Mouse (Mus musculus) brain, embryonic 14.5 days (tissue): ENCODE results near the gene P2rx5. TPM values are rescaled to one million over a fixed set of nuclear protein-coding genes. Genes with fewer than 3 reads are reported as not detected.

Experiments used
- DNase-seq: peaks from one replicate; pipeline ENCODE4 v3.0.0-alpha.2; 2011; ENCODE audit warnings: low read depth
- CTCF ChIP-seq: fragments of 200-500 bp; IDR thresholded peaks from 2 replicates; pipeline ENCODE4 v1.5.1; 2012; ENCODE audit warnings: inconsistent platforms, mild to moderate bottlenecking, moderate library complexity, borderline replicate concordance; ENCODE audit not compliant: insufficient read depth, insufficient read length; ENCODE audit errors: extremely low read depth
- POLR2A ChIP-seq: fragments of 200-500 bp; IDR thresholded peaks from 2 replicates; pipeline ENCODE4 v1.6.1; 2012; ENCODE audit warnings: mild to moderate bottlenecking, inconsistent platforms, borderline replicate concordance; ENCODE audit not compliant: poor library complexity, insufficient read depth, insufficient read length, severe bottlenecking; ENCODE audit errors: extremely low read depth
- polyA plus RNA-seq: library from polyadenylated mRNA; depleted of rRNA; stranded (reverse); fragments of >200 nt; gene quantifications from 2 replicates; pipeline ENCODE4 v1.2.3, GENCODE M21; 2012

Gene P2rx5
- polyA plus RNA-seq, 1 experiment: 0.44 TPM

DNA sequence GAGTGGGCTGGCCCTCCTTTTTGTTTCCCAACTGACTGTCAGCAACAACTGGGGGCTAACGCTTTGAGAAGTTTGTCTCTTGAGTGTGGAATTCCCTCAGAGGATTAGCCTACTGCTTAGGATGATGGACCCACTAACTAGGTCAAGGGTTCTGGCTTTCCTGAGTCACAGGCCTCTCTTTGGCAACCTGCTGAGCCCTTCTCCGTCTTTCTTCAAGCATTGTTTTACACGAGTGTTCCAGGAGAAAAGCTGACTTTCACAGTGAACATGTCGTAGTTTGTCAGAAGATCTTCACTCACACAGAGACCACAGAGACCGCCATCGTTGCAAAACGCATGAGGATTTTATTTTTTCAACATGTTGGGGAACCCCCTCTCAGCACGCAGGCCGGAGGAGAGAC lies 12.0 kb upstream of the P2rx5 start:
- no peak for DNase-seq
- TF ChIP-seq CTCF (no peak), POLR2A (no peak)

DNA sequence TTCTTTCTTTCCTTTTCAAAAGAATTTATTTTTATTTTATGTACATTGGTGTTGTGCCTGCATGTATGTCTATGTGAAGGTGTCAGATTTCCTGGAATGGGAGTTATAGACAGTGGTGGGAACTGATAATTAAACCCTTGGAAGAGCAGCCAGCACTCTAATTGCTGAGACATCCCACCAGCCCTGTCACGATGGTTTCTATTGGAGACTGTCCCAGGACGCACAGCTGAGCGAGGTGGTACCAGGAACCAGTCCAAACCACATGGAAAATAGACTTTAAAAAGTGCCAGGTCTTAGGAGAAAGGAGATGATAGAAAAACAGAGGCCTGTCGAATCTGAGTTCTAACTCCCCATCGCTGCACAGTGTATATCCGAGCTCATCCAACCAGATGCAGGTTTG lies 5.2 kb upstream of the P2rx5 start:
- TF ChIP-seq CTCF (no peak), POLR2A (no peak)

DNA sequence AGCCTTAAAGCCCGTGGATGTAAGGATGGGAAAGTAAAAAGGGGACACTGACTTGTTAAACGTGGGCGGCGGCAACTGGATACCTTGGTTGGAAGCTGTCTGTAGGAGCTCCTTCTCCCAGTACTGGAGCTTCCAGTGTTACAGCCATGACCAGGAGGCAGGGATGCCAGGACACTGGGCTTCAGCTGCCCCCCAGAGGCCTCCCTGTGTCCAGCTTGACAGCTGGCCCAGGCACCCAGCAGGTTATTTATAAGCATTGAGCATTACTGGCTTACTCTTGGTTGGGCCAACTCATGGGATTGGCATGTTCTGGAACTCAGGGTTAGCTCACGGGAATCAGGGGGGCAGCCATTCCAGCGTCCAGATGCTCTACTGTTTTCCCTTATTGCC lies 585 bp downstream of the P2rx5 start:
- DNase-seq: no peak
- TF ChIP-seq CTCF (no peak), POLR2A (no peak)

More for the DNA sequence above, 5.2 kb upstream of the P2rx5 start:
- peak; percentile 60 for DNase-seq

DNA sequence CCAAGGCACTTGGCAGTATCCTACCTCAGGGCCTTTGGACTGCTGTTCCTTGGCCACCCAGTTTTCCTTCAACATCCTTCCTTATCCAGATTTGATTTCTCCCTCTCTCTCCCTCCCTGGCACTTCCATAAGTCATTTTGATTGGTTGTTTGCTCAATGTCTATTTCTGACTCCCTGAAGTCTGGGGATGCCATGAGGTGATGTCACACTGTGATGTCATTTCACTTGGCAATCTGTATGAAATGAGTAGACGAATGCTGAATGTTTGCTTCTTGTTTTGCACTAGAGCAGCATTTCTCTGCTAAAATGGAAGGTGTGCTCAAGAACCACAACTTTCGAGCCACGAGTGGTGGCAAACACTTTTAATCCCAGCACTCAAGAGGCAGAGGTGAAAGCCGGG lies 1.4 kb downstream of the P2rx5 start:
- TF ChIP-seq CTCF (no peak), POLR2A (no peak)
- DNase-seq: no peak

DNA sequence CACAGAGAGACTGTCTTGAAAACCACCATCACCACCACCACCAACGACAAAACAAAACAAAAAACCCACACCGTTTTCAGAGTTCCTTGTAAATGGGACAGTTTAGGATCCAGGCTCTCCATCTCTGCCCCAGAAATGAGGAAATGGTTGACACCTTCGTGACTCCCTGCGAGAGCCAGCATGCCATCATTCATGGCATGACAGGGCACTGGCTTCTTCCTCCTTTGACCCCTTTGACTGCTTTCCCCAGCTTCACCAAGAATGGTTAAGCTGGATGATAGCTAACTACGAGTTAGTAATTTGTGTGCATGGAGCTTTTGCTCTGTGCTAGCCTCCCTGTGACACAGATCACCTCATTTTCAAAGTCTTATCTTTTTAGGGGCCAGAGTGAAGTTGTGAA lies 2.1 kb downstream of the P2rx5 start:
- TF ChIP-seq POLR2A (no peak), CTCF (no peak)
- DNase-seq: no peak

DNA sequence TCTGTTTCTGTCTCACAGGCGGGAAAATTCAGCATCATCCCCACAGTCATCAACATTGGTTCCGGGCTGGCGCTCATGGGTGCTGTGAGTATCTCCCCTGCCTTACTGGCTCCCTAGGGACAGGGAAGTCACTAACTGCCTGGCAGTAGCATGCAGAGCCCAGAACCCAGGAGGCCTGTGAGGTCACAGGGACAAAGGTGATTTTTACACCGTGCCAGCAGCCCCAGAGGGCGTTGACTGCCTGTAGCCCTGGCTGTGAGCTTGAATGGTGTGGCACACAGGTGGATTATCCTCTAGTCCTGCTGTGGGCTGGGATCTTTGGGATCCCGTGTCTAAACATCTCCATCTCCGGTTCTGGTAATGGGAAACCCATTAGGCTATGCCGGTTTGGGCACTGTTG lies 7.8 kb downstream of the P2rx5 start:
- TF ChIP-seq CTCF: no peak
- TF ChIP-seq POLR2A: no peak

DNA sequence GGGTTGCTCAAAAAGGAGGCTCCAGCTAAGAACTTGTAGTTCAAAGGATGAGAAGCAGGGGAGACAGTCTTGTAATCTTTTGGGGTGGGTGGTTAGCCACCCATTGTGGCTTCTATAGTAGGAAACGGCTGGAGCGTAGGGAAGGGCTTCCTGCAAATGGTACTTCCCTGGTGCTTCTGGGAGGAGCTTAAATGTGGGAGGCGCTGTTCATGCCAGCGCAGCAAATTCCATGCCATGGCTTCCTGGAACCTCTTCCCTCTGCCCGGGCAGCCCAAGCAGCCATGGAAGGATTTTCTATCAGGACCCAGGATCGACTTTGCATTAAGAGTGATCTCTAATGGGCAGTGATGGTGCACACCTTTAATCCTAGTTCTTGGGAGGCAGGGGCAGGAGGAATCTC lies 8.4 kb downstream of the P2rx5 start:
- DNase-seq: no peak
- TF ChIP-seq CTCF: no peak

More for the DNA sequence above, 7.8 kb downstream of the P2rx5 start:
- DNase-seq: no peak

DNA sequence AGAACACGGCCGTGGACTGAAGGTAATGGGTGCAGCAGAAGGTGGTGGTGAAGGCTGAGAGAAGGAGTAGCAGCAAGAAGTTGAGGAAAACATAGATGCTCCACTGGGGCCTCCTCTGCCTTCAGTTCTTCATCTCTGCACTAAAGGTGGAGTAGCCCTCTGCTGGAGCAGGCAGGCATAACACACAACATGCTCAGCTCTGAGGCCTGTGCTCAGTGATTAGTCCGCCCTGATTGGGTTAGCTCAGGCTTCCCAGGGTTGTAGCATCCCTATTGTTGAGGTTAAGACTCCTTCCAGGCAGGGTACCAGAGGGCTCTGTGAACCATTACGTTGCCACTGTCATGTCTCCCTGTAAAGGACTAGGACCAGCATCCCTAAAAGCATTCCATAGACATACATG lies 9.0 kb downstream of the P2rx5 start:
- DNase-seq: peak; percentile 57
- TF ChIP-seq CTCF: peak; percentile 73
- no peak for TF ChIP-seq POLR2A

DNA sequence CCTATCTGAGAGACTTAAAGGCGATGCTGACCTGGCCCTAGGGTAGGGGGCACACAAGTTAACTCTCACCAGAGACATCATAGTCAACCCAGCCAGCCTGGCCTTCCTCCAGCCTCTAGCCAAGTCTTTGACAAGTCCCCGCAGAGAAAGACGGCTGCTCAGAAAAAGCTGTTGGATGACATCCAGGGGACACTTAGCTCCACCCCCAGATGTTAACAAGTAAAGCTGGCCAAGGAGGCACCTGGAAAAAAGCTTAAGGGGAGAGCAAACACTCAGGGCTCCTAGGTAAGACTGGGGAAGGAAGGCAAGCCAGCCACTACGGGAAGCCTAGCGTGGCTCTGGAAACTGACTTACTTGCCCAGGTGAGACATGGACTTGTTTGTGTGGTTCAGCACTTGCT lies 12.0 kb downstream of the P2rx5 start:
- peak; percentile 34 for DNase-seq
- TF ChIP-seq POLR2A (no peak), CTCF (no peak)

DNA sequence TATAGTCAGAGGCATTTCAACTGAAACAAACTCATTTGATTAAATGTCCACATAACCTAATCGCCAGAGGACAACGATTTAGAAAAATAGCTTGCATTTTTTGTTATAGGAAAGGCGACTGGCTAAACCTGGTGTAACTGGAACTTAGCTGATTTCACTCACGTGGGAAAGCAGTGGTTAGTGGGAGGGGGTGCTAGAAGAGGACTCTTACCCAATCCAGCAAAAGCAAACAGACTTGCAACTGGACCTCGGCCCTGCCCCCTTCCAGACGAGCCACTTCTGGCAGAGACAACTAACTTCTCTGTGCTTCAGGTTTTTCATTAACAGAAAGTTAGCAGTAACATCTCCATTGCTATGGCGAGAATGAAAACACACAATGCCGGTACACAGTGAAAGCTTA lies 15.4 kb downstream of the P2rx5 start:
- no peak for DNase-seq
- TF ChIP-seq POLR2A (no peak), CTCF (no peak)

DNA sequence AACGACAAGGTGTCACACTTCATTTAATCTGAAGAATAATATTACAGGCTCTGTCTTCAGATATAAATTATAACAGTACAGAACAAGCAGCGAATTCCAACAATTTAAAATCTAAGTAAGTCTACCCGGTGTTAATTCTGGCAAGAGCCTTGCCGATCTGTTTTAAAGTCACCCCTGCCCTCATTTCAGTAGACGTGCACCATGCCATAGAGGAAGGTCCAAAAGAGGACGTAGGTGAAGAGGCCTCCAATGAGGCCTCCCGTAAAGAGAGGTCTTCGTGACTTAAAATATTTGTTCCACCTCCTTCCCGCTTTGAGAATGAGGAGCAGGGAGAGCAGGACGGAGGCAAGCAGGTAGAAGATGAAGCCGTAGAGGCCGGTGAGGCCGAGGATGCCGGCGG lies 16.0 kb downstream of the P2rx5 start:
- DNase-seq: peak; percentile 10

DNA sequence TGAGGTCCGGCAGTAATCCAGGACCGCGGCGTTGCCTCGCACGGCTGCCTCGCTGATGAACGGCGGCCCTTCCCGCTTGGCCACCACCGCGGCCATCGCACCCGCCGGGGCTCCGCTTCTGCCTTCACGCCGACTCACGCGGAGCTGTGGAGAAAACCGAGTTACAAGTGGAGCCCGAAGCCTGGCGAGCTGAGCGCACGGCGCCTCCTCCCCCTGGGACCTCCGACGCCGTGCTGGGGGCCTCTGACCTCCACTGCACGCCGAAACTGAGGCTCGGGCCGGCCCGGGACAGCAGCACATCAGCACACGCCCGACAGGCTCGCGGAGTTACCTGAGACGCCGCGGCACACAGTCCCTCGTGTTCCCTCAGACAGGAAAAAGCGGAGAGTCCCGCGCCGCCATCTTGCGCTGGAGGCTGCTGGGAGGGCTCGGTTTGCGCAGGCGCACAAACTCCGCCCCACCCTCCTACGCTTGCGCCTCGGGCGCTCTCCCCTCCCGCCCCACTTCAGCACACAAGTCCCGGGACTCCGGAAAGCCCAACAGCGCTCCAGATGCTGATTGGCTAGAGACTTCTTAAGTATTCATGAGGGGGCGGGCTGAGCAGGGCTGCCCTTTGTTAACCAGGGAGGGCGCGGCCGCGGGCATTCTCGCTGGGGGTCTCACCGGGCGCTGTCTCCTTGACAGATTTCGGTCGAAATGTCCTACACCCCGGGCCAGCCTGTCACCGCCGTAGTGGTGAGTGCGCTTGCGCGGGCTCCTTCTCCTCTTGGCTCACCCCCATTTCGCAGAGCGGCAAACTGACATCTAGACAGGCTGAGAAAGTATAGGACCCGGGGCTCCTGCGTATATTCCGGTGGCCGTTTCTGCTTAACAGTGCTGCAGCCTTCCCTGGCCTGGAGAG lies 16.6 kb downstream of the P2rx5 start, which contains the start of the genes Emc6 and Tax1bp3:
TSS of gene Emc6 (minus strand) at position 430 of the 901 bp plus-strand sequence.
TSS of gene Tax1bp3 (plus strand) at position 476 of the 901 bp plus-strand sequence.
- peak; percentile 100 for DNase-seq
- TF ChIP-seq CTCF (no peak), POLR2A (peak; percentile 45; the same call in 1 of the 2 replicates)

More for the DNA sequence above, 16.0 kb downstream of the P2rx5 start:
- TF ChIP-seq POLR2A (no peak), CTCF (no peak)
